Mouse (Mus musculus): ENCODE data around the gene Klk13.

The Klk13 gene

GRCm38 (mm10) chr7:43772901-43773300, 60.5 kb downstream of the Klk13 start:
- DNase-seq = no peak

GRCm38 (mm10) chr7:43774364-43774763, 62.0 kb downstream of the Klk13 start, which contains the start of gene Klk11:
TSS of gene Klk11 (plus strand) at chr7:43774604.
- DNase-seq = no peak

GRCm38 (mm10) chr7:43774802-43775201, 62.4 kb downstream of the Klk13 start:
- no peak for DNase-seq

- DNase-seq = no peak
Measured at GRCm38 (mm10) chr7:43775311-43776057, 63.1 kb downstream of the Klk13 start.

- DNase-seq = no peak
Measured at GRCm38 (mm10) chr7:43776506-43776905, 64.1 kb downstream of the Klk13 start.

All from kidney, adult 8-10 months (tissue).